Mouse (Mus musculus) cortical plate, adult 2 months (tissue): ENCODE measurements around the gene Asb5.

ENCODE experiments used
- CTCF ChIP-seq: fragments of 200-500 bp; IDR thresholded peaks from 2 replicates; pipeline ENCODE4 v1.5.1; 2011; ENCODE audit warnings: mild to moderate bottlenecking, control low read depth, low read length; ENCODE audit not compliant: insufficient read depth; ENCODE audit errors: extremely low read depth
- POLR2A ChIP-seq: fragments of 200-500 bp; IDR thresholded peaks from 2 replicates; pipeline ENCODE4 v1.6.1; 2011; ENCODE audit warnings: mild to moderate bottlenecking, low read length, control low read depth; ENCODE audit not compliant: insufficient read depth; ENCODE audit errors: extremely low read depth

DNA sequence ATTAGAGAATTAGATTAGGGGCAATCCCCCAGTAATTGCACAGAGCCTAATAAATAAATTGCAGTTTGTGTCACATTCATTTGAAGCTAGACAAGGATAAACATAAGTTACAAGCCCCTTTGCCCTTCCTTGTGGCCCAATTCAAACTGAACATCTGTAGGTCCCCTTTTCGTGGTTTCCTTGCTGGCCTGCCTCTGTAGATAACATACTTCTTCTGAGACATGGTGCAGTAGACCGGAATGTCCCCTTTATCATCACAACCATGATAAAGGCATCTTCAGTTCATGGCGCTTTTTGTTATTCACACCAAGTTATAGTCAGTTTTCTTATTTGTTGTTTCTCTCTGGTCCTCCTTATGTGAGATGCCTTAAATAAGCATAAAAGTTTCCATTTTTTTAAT, 17.6 kb upstream of the Asb5 start:
- no peak for TF ChIP-seq CTCF
- no peak for TF ChIP-seq POLR2A
